Mouse (Mus musculus) brain, embryonic 14.5 days (tissue): ENCODE results near the gene Tnfrsf1b. TPM values are rescaled to one million over a fixed set of nuclear protein-coding genes. Genes with fewer than 3 reads are reported as not detected.

Source experiments
- DNase-seq: peaks from one replicate; pipeline ENCODE4 v3.0.0-alpha.2; 2011; ENCODE audit warnings: low read depth
- CTCF ChIP-seq: fragments of 200-500 bp; IDR thresholded peaks from 2 replicates; pipeline ENCODE4 v1.5.1; 2012; ENCODE audit warnings: inconsistent platforms, mild to moderate bottlenecking, moderate library complexity, borderline replicate concordance; ENCODE audit not compliant: insufficient read depth, insufficient read length; ENCODE audit errors: extremely low read depth
- POLR2A ChIP-seq: fragments of 200-500 bp; IDR thresholded peaks from 2 replicates; pipeline ENCODE4 v1.6.1; 2012; ENCODE audit warnings: mild to moderate bottlenecking, inconsistent platforms, borderline replicate concordance; ENCODE audit not compliant: poor library complexity, insufficient read depth, insufficient read length, severe bottlenecking; ENCODE audit errors: extremely low read depth
- polyA plus RNA-seq: library from polyadenylated mRNA; depleted of rRNA; stranded (reverse); fragments of >200 nt; gene quantifications from 2 replicates; pipeline ENCODE4 v1.2.3, GENCODE M21; 2012

Gene Tnfrsf1b
- polyA plus RNA-seq, 1 experiment: 3.4 TPM

DNA sequence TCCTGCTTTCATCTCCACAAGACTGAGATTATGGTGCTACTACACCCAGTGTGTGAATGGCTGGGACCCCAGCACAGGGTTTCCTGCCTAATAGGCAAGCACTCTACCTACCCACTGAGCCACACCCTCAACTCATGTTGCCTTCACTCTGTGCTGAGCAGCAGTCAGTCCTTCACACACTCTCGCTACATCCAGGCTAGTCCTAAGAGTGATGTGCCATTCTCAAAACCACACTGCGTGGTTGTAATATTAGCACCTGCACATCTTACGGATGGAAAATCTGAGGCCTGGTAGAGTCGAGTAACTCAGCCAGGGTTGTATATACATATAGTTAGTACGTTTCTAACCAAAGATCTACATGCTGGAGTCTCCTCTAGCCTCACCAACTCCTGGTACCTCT, 28.2 kb upstream of the Tnfrsf1b start:
- no peak for DNase-seq
- no peak for TF ChIP-seq POLR2A

DNA sequence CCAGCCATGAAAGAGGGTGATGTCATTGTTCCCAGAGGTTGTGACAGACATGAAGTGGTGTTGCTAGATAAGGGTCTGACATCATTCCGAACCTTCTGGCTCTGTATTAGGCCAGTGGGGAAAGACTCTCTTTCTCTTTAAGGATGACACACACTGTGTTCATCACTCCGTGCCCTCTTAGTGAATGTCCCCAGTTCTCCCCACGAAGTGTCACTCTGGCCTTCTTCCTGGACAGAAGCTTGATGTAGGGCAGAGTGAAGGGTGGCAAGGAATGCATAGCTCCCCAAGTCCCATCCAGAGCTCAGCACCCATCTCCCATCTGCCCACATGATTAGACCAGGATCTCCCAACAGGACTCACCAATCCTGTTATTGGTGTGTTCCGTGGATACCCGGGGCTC, 27.3 kb upstream of the Tnfrsf1b start:
- DNase-seq: no peak
- no peak for TF ChIP-seq POLR2A
- TF ChIP-seq CTCF: no peak

- TF ChIP-seq CTCF: no peak
- TF ChIP-seq POLR2A: no peak
These were observed 26.1 kb upstream of the Tnfrsf1b start for GRCm38 (mm10) chr4:145272763-145273162.

DNA sequence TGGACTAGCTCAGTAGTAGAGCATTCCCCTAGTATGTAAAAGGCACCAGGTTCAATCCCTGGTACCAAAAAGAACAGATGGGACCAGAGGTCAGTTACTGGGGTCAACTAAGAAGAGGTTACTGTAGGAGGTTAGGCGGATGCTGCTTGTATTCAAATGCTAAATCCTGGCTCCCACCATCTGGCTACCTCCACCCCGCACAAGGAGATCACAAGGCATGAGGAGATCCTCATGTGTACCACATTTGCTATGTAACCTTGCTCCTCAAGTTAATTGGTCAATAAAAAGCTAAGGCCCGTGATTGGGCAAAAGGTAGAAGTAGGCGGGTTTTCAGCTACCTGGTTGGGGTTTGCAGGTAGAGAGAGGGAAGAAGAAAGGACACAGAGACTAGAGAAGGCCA, 25.0 kb upstream of the Tnfrsf1b start:
- TF ChIP-seq POLR2A (no peak), CTCF (no peak)
- no peak for DNase-seq

More at GRCm38 (mm10) chr4:145272763-145273162, 26.1 kb upstream of the Tnfrsf1b start:
- DNase-seq: no peak

DNA sequence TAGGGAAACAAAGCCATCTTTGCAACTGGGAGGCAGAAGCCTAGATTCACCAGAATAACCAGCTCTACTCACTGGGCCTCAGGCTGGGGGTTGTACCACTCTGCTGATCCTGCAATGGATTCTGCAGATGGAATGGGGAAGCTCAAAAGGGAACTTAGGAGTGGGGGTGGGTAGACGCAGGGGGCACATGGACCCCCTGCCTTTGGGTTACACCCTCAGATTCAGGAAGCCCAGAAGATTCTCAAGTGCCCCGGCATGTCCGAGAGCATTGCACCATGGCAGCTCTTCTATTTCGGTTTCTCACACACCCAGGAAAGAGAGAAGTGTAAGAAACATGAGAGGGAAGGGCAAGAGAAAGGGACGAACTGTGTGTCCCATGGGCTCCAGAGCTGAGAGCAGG, 23.5 kb upstream of the Tnfrsf1b start:
- TF ChIP-seq CTCF (no peak), POLR2A (no peak)
- no peak for DNase-seq

- peak; percentile 2 for DNase-seq
- TF ChIP-seq POLR2A (no peak), CTCF (no peak)
These were observed 21.0 kb upstream of the Tnfrsf1b start for GRCm38 (mm10) chr4:145267631-145268110.

DNA sequence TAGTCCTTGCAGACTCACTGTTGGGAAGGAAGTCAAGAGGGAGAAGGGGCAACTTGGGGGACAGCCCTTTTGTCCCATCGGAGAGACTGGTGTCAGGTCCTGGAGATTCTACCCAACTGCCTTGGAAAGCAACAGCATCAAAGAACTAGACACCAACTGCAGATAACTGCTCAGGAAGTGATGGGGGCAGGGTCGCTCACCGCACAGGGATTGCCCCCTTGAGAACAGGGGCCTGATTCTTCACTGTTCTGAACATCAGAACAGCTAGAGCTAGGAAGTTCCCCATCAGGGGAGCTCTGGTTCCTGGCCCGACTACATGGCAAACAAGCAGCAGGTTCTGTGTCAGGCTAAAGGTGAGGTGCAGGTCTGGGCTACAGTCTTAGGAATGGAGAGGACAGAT, 19.8 kb upstream of the Tnfrsf1b start:
- no peak for DNase-seq
- TF ChIP-seq CTCF: no peak
- TF ChIP-seq POLR2A: no peak

DNA sequence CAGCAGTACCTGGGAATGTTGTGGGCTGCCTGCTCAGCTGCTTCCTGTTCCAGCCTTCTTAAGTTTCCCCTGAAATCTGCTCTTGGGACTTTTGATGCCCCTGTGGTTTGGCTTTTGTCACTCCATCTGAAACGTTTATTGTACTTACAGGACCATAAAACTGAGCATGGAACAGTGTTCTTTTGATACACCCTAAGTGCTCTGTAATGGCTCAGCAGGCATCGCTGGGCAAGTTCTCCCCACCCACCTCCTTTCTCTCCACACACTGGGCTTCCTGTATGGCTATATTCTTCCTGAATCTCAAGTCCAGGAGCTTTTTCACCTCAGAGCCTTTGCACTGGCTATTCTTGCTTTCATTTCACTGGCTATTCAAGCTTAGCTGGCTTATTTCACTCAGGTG, 18.1 kb upstream of the Tnfrsf1b start:
- TF ChIP-seq CTCF (no peak), POLR2A (no peak)
- no peak for DNase-seq

- DNase-seq: no peak
- no peak for TF ChIP-seq POLR2A
- TF ChIP-seq CTCF: no peak
These were observed 16.9 kb upstream of the Tnfrsf1b start for GRCm38 (mm10) chr4:145263583-145263982.

DNA sequence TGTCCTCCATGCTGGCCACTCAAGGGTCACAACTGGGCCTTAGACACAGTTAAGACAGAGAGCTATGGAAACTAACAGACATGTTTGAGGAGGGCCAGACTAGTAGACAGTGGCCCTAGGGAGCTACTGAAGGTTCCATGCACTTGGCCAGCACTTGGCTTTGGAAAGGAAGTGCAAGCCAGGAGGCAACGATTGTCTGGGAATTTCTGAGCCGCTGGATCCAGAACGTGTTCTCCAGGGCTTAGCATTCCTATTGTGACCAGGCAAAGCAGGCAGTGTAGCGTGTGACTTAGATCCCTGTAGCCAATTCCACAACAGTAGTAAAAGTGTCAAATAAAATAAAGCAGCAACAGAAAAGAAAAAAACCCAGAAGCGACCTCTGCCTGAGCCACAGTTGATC, 14.1 kb upstream of the Tnfrsf1b start:
- TF ChIP-seq CTCF (no peak), POLR2A (no peak)
- no peak for DNase-seq

DNA sequence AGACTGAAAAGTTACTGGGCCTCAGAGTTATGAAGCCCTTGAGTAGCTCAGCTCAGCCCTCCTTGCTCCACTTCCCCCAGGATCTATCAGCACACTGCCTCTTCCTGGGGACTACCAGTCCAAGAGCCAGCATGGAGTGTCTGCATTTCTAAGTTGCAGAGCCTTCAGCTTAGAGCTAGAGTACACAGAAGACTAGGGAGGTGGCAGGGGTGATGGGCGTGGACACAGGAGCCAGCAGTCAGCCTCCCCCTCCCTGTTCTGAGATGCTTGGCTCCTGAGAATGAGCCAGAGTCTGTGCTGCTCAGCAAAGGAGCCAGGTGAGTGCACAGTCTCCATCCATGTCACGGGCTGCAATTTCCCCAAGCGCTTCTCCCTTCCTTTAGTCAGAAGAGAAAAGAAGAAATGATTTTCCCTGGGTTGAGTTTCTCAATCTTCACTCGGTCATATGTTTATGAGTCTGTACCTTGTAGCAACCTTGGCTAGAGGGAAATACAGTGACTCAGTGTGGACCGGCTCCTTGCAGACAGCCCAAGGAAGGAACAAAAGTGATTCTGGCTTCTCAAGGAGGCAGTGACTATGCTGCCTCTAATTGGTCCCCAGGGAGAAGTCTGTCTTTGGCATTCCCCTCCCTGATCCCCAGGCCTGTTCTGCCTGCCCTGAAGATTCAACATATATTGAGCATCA, 11.2 kb upstream of the Tnfrsf1b start:
- TF ChIP-seq CTCF (no peak), POLR2A (no peak)
- DNase-seq: no peak

- DNase-seq: no peak
These were observed 9.5 kb upstream of the Tnfrsf1b start for GRCm38 (mm10) chr4:145256144-145256543.

More at GRCm38 (mm10) chr4:145256144-145256543, 9.5 kb upstream of the Tnfrsf1b start:
- TF ChIP-seq POLR2A (no peak), CTCF (no peak)
